16 mouse cellular contexts compared by ENCODE assay signal in genomic region chr1:155645816-155646215, GRCm38 (mm10).
DNase-seq lines count a peak whose midpoint lies in the region.
"Had no signal": no experiment of that assay in that cellular context is flagged by ENCODE, and none has a peak within 500 bp of the region (broad histone marks: within the 10 kb centered on the region; RNA-seq: fewer than 3 reads in every experiment).

No protein-coding gene starts in this region.

- intact Hi-C loops in left cerebral cortex, postnatal 4 days (cut with DNase I): no loop called here

- peak; percentile 18 to 45 for DNase-seq in frontal cortex, postnatal 36 days (ENCODE audit: low spot score in 2 of 2)
- DNase-seq in frontal cortex, postnatal 25 days (ENCODE audit: low spot score in 2 of 2): no peak
- peak; percentile 25 for DNase-seq in left cerebral cortex, adult 11 months (ENCODE audit: low spot score)
- no peak for DNase-seq in left cerebral cortex, postnatal 4 days
- DNase-seq in right cerebral cortex, adult 2 months (ENCODE audit: low spot score in 2 of 2): peak; percentile 48 to 54
- DNase-seq in right cerebral cortex, postnatal 10 days (ENCODE audit: low spot score in 2 of 2): no peak
- DNase-seq in urinary bladder, postnatal 10 days (ENCODE audit: low spot score): no peak
- DNase-seq: cerebellum, adult 8-10 months; cerebellum, postnatal 36 days; gastrocnemius, postnatal 25 days; heart, adult 18-20 months; kidney, adult 9 months; kidney, postnatal 14 days; lung, embryonic 14.5 days; lung, postnatal 36 days; thymus, postnatal 25 days had no signal

Comparison
In these comparisons a context has a peak if more than half of its experiments do, and no peak if none do; other contexts are left out.
1. DNase-seq: peak in frontal cortex, postnatal 36 days (2 of 2), left cerebral cortex, adult 11 months (single experiment) and right cerebral cortex, adult 2 months (2 of 2); none in frontal cortex, postnatal 25 days (0 of 2), left cerebral cortex, postnatal 4 days (single experiment), right cerebral cortex, postnatal 10 days (0 of 2) and urinary bladder, postnatal 10 days (single experiment).